Mouse (Mus musculus) adrenal gland, adult 18-20 months (tissue): ENCODE measurements at regions not wholly inside any gene's neighbourhood (a gene's known extent, or its start where the extent isn't known, plus 50 kb on each side); places are given as distances from the start of the nearest gene placed in this dataset.

Experiments used
- DNase-seq, 2 experiments: peaks; one replicate each; pipeline ENCODE4 v3.0.0; 2021 to 2022; ENCODE audit warnings: low spot score in 2 of 2

DNA sequence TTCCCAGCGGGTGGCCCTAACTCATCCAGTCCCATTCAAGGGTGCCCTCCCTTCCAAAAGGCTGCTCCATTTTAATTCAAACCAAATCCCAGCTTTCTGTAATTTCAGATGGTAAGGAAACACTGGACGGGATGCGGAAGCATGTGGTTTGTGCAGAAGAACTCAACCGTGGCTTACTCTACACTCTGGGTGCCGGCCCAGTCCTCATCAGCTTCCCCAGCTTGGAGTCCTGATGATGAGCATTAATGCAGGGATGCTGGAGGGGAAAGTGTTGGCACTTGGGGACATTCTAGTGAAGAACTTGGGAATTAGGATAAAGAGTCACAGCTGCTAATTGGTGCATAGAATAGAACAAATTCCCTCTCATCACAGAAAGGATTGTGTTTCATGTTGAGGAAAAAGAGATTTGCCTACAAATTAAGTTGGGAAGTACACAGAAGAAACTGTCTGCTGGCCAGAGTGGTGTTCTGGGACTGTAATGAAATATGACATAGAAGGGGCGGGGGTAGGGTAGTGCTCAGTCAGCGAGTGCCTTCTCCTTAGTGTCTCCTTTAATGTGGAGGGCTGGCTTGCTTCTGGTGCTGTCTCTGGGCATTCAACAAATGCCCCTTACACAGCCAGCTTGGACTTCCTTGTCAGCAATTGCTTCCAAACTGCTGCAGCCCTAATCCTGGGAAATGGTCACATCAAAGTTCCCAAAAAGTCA is 285.0 kb upstream of the Bmper start:
- DNase-seq: no peak

DNA sequence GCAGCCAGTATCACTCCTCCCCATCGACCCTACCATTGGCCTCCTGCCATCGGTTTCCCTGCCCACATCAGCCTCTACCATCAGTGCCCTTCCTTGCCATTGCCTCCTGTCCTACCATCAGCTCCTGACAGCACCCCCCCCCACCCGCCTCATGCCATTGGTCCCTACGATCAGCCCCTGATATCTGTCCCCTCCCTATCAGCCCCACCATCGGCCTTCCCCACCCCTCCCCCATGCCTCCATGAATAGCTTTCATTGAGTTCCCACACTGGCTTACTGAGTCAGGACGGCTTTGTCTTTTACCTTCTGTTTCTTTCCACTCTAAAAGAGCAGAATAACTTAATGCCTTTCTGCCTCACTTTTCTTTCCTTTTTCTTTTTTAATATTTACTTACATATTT is 277.9 kb upstream of the Bmper start:
- no peak for DNase-seq

DNA sequence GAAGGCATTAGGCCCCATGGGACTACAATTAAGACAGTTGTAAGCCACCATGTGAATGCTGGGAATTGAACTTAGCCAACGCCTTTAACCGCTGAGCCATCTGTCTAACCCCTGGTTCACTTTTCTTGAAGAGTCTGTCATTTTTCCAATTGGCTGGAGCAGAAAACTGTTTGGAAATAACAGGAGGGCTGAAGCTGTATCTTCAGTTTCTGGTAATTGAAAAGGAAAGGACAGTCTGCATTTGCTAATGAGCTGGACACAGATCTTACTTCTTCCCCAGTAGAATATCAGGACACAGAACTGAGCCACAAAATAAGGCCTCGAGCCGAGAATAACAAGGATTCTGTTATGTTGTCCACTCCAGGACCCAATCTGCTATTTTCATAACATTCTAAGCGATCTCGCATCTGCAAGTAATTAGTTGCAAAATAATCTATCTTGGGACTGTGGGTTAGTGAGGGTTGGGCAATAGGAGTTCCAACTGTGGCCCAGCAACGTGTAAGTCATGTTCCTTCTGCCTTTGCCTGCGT is 277.4 kb upstream of the Bmper start:
- no peak for DNase-seq

DNA sequence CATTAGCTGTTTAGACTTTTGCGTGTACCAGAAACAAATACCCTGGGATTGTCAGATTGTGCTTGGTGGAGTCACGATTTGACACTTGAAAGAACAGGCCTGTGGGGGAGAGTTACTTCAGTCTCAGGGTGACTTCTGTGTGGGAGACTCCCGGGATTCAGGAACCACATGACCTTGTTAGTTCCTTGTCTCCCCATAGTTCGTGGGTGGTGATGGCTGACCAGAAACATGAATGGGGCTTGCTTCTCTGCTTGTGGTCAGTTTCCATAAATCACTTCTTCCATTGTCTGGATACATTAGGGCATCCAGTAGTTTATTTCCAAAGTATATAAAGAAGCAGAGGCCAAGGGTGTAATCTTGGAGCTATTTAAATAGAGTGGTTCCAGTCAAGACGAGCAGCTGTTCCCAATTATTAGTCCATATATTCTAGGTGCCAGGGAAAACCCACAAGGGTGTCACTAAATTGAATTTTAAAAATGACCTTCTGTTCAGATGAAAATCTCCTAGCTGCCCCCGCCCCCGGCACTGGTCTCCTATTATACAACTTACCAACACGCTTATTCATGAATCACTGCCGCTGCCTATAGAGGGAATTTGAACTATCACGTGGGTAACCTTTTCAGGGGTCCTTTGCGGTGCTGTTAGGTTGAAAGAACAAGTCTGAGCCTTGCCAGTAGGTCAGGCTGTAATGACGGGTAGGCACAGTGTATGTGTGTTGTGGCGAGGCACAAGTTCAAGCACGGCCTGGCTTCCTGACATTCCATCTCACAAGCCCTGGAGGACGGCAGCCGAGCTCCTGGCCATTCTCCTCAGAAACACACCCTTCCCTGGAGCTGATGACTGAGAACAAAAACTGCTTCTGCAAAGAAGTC is 270.1 kb upstream of the Bmper start:
- DNase-seq: no peak

DNA sequence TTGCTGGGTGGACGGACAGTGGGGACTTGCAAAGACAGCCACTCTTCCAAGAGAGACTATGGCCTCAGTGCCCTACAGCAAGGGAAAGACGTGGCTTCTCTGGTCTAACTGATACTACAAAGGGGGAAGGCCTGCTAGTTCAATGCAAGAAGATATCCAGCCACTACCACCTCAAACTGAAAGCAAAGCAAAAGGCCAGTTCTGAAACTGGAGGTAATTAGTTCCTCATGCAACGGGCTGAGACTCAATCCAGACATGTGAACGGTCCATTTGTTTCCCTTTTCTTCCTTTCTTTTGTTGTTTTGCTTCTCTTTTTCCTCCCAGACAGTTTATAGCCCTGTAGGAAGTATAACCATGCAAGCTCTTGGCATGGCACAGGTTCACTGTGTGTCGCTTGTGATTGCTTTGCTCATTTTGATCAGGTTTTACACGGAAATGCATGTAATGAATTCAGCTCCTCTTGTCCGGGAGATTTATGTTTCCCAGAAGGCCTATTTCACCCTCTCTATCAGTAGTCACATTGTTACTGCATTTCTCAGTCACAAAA is 260.5 kb upstream of the Bmper start:
- DNase-seq: no peak

DNA sequence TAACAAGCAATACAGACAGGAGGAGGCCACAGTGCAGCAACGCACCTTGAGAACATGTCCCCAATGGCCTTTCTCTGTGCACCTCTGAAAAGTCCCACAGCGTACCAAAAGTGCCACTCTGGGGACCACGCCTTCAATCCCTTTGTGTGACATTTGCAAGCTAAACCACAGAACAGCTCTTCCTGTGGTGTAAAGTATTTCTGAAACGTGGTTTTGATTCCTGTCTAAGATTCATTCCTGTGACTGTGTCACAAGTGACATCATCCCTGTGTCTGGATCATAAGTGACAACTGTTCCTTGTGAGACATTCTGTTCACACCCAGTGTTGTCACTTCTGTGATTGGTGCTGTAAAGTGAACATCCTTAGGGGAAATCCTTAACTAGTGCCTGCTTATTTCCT is 251.6 kb upstream of the Bmper start:
- no peak for DNase-seq

DNA sequence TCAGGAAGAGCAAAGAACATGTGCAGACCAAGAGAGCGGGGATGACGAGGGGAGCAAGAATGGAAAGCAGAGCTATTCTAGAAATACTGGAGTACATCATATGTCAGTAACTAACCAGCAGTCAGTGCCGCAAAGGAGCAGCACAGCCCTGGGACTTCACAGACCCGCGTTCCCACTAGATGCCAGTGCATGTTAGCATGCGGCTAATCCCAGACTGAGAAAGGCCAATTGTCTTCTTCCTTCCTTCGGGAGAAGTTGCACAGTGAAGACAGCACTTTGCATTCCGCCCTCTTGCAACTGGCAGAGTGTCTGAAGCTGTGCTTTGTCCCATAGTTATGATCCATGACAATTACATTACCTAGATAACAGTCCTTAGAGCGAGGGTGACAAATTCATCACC is 246.1 kb upstream of the Bmper start:
- DNase-seq: no peak

DNA sequence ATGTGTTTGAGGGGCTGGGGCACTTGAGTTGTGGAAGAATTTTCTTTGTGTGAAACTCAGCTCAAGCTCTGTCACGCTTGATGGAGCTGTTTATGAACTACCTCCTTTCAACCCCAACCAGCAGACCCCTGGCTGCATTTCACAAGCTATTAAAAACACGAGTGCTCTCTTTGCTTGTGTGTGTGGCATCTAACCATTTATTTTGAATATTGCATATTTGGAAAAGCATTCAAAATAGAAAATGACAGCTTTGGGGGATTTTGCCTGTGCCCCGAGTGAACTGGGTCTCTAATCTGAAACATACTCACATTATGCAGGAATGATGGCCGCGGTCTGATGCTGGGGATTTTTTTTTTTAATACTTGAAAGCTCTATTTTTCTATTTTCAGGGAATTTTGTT is 243.2 kb upstream of the Bmper start:
- DNase-seq: no peak

DNA sequence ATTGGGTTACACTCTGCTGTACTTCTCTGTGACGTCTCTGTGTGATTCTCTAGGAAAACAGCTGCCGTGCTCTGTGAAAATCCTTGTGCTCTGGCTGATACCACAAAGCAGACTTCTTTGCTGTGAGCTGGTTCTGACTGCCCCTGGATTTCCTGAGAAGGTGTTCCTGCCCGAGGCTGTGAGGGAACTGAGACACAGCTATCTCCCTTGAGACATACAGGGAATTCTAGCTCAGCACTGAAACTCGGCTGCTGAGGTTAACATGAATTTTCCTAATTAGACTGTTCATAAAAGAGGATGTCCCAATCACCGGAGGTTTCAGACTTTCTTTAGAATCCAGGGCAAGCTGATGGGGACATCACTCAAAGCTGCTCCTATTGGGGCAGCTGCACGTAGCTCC is 233.4 kb upstream of the Bmper start:
- no peak for DNase-seq

DNA sequence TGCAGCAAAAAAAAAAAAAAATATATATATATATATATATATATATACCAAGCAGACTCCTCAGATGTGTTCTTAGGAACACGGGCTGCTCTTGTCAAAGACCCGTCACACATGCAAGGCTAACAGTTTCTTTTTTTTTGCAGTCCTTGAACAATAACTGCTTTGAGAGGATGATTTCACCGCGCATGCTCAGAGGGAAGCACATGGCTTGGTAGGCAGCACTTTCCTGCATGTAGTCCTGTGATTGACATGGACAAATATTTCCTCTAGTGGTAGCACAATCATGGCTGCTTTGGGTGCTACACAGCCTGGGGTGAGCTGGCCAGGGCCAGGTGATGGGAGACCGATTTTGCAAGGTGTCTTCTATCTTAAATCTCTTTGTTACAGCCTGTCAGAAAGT is 229.3 kb upstream of the Bmper start:
- DNase-seq: no peak

DNA sequence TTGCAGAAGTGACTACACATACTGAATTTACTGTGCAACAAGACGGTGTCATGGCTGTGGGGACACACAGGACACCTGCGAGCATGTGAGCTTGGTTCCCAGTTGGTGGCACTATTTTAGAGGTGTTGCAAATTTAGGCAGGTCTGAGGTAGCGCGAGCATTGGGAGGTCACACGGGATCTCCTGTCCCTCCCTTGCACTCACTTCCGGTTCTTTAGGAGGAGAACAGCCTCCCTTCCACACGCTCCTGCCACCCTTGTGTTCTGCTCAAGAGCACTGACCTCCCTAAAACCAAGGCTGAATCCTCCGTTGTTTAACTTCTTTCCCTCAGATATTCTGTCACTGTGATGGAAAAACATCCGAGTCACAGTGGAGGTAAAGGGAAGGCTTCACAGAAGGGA is 227.3 kb upstream of the Bmper start:
- DNase-seq: no peak

DNA sequence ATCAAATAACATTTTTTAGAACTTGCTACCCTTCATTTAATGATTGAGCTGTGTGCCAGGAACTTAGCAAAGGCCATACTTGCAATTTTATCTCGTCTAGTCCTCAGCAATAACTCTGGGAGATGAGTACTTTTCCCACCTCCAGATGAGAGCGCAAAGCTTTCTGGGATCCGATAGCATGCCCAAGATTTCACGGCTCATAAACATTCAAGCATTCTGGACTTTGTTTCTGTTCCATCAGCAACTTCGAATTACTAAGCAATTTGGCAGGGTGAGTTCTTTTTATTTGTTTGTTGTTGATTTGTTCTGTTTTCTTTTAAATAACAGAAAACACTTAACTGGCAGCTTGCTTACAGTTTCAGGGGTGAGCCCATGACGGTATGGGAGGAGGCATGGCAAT is 224.6 kb upstream of the Bmper start:
- DNase-seq: no peak

DNA sequence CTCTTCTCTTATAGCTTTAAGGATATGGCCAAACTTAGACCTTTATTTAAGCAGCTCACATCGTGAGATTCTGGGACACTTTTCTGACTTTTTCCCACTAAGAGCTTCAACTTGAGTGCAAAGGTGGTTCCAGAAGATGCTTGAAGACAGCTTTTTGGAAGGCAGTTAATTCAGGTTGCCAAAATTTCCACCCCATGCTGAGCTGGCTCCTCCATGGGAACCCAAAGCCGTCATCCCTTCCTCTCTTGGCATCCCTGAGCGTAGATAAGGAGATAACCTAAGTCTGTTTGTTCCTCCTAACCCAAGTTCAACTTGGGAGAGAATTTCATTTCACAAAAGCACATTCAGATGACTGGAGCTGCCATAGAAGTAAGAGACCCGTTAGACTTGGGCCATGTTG is 223.7 kb upstream of the Bmper start:
- no peak for DNase-seq

DNA sequence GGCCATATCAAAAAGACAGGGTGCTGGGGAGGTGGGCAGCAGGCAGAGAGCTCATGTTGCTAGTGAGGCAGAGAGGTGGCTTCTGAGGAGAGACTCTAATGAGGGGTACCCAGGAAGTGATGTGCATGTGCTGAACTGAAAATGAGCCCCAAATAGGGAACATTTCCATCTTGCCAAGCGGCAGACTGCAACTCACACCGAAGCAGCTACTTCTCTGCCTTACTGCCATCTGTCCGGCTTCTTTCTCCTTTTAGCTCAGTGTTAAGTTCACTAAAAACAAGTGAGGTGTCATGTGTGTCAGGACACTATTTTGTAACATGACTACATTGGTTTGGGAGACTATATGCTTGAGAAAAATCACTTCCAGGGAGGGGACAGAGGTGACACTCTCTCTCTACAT is 222.7 kb upstream of the Bmper start:
- DNase-seq: no peak

DNA sequence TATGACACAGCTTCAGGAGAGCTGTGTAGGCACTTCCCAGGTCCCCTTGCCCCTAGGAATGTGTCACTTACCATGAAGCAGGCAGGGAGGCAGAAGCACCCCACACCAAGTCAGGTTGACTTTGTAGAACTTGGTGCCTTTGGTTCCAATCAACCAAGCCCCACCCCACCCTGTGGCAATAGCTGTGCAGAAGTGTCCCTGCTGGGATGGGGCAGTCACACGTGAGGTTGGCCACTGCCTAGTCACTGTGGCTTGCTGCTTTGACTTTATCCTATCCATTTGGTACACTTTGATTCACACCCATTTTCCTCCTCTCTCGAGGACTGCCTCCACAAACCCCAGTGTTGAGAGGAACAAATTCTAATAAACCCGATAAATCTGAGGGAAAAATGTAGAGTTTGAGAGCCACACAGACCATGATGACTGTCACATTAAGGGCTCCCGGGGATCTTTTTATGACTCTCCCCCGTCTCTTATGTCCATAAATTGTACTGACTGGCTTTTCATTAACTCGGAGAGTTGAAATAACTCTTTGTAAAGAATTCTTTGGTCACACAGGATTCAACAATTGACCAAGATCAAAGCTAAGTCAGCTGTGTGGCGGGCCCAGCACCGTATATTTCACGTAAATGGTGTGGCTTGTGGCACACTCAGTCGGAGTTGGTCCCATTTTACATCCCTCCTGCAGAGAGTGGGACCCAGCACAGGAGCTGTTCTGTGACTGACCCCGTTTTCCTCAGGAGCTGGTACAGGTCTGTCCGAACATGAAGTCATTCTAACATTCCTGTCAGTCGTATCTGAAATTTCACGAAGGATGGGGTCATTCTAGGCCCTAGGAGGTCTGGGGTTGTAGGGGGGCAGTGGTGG is 219.4 kb upstream of the Bmper start:
- no peak for DNase-seq

DNA sequence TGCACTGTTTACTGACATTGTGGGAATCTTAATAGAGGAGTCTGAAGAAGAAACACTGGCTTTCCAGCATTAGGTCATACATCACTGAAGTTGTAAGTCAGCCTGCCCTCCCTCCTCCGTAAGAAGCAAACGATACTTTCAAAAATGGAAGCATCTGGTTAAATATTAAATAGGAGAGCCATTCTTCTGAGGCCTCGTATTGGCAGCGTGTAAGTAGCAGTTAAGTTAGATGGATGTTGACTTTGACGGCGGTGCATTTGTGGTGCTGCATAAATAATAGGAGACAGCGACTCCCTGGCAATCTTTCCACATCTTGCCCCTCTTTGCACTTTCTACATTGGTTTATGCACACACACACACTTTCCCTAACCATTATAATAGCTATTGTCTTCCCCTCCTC is 217.9 kb upstream of the Bmper start:
- no peak for DNase-seq

DNA sequence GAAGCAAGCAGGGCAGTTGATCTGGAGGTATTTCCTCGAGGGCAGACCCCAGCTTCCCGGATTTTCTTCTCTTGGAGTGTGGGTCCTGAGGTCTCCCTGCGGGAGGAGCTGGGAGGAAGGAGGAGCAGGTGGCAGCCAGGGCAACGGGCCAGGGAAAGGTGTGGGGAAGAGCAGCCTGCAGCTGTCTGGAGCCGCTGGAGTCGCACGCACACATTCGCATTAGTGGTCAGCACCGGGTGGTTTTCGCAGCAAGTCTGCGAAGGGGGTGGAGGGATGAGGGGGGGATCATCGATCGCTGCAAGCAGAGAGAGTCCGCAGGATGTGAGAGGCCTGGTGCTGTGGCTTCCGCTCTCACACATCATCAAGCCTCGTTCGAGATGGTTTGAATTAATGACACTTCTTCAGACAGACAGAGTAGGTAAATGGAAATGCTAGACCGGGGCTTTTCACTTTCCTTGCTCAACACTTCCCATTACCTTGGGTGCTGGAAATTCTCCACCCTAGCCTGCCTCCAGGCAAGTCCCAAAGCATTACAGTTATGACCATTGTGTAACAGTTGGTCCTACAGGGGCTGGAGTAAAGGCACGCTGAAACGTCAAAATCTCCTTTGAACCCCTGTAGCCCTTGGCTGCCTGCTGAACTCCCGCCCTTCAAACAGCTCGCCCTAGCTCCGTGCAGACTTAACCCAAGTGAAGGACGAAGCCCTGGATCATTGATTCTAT is 213.3 kb upstream of the Bmper start:
- DNase-seq: no peak

DNA sequence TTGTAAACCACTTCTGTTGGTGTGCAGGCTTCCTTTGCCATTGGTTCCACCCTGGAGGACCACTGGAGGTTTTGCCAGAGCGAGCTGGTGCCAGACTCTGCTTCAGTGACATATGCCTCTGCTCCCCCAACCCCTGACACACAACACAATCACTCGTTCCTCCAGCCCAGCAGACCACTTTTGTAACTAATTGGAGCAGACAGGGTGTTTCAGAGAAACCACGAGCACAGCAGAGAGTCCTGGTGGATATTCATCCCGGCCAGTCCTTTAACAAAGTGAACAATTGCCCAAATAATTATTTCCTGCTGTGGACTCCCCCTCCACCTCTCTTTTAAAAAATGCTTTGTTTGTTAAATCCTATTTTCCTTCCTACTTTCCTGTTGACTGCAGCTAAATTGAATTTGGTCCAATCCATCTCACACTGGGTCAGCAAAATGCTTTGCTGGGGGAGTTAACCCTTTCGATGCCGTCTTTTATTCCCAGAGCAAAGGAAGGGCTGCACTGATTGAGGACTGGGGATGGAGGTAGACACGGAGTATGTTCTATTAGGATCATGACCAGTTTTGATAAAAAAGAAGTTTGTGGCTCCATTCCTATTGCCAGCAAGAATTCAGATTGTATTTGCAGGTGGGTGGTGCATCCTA is 211.4 kb upstream of the Bmper start:
- DNase-seq: no peak

DNA sequence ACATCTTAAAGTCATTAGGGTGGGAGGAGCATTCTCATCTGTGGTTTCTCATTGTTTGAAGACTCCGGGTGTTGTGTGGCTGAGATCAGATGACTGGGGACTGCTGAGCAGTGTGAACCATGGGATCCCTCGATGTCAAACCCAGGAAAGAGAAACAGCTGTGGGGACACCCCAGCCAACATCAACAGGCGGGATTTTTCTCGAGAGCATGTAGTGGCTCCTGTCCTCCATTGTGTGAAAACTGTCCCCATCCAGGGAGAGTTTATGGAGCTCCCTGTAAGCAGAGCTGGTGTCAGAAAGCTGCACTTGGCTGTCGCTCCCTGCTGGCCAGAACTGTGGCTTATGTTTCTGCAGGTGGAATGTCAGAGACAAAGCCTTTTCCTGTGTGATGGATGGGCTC is 210.7 kb upstream of the Bmper start:
- no peak for DNase-seq

DNA sequence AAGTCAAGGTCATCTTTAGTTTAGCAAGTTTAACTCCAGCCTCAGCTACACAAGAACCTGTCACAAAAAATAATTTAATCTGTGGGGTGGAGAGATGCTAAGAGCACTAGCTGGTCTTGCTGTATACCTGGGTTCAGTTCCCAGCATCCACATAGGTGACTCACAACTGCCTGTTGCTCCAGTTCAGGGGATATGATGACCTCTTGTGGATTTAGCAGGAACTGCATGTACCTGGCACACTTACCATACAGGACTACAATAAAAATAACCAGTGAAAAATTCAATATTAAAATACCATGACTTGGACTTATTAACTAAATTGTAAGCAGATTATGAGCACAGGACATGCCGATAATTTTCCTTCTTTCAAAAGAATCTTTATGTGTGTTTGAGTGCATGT is 206.1 kb upstream of the Bmper start:
- no peak for DNase-seq
